In genomic region chr5:9073177-9073854, GRCm38 (mm10) we compare ENCODE assay signal across 8 mouse cellular contexts. TPM values are rescaled to one million over a fixed set of nuclear protein-coding genes. Genes with fewer than 3 reads are reported as not detected.
DNase-seq lines count a peak whose midpoint lies in the region; TF ChIP-seq lines count a peak whose summit lies in the region.

No protein-coding gene starts in this region.

- no peak for TF ChIP-seq CTCF in testis, adult 2 months (IDR thresholded peaks at IDR 0.05; ENCODE audit: control insufficient read depth, insufficient read depth, insufficient replicate concordance, low read depth, low read length)

- no peak overlapping the region for H3K27ac ChIP-seq in testis, adult 2 months (ENCODE audit: control insufficient read depth, insufficient read depth, low read depth, low read length)

- peak; percentile 59 to 63 for DNase-seq in cerebellum, postnatal 10 days
- no peak for DNase-seq in cerebellum, adult 11-12 months
- DNase-seq in testis, postnatal 10 days (ENCODE audit: low spot score): no peak
- peak; percentile 59 for DNase-seq in gonadal fat pad, adult 2 months (ENCODE audit: low read depth)
- DNase-seq in mesoderm, embryonic 11.5 days (ENCODE audit: low read depth, low spot score): peak; percentile 8
- no peak for DNase-seq in ovary, adult 18-20 months (ENCODE audit: low spot score)
- no peak for DNase-seq in ovary, postnatal 10 days (ENCODE audit: low spot score)

- H3K4me3 ChIP-seq in testis, adult 2 months (ENCODE audit: control insufficient read depth, low read depth, low read length): peak overlapping the region; percentile 61

- TF ChIP-seq POLR2A in testis, adult 2 months (IDR thresholded peaks at IDR 0.05; ENCODE audit: control insufficient read depth, low read depth, low read length): no peak

- no peaks in the 10 kb centered on the region for H3K4me1 ChIP-seq in testis, adult 2 months (ENCODE audit: control insufficient read depth, insufficient read depth, low read length)

- no peaks in the 10 kb centered on the region for H3K27me3 ChIP-seq in testis, adult 2 months (ENCODE audit: control insufficient read depth, insufficient read depth, low read length)

- no peaks in the 10 kb centered on the region for H3K36me3 ChIP-seq in testis, adult 2 months (ENCODE audit: control insufficient read depth, insufficient read depth, low read length)

RNA-seq across cellular contexts. Expression of gene Tmem243, which starts 27.2 kb away (rescaled TPM):
- polyA plus RNA-seq in testis, adult 2 months (2012; rRNA removed): 38.0 and 63.9 TPM in 2 replicates
- 40.1 and 41.4 TPM in 2 replicates for polyA plus RNA-seq in gonadal fat pad, adult 2 months (2012; rRNA removed)

Comparison
In these comparisons a context has a peak if more than half of its experiments do, and no peak if none do; other contexts are left out.
1. DNase-seq: peak in cerebellum, postnatal 10 days (2 of 2), gonadal fat pad, adult 2 months (single experiment) and mesoderm, embryonic 11.5 days (single experiment); none in cerebellum, adult 11-12 months (single experiment), testis, postnatal 10 days (single experiment), ovary, adult 18-20 months (single experiment) and ovary, postnatal 10 days (single experiment).